Mouse (Mus musculus) kidney, embryonic 14.5 days (tissue): Measurements from ENCODE around the gene Tesk1. TPM values are rescaled to one million over a fixed set of nuclear protein-coding genes. Genes with fewer than 3 reads are reported as not detected.

Source experiments
- ATAC-seq: fragments of 200-750 bp; cut with Nextera tagmentation; 2 replicates; pipeline ENCODE4 v1.8.0; 2017; ENCODE audit warnings: moderate number of reproducible peaks, mild to moderate bottlenecking, moderate TSS enrichment, moderate library complexity; ENCODE audit not compliant: low FRiP score, low TSS enrichment
- H3K27ac ChIP-seq: fragments of 300-500 bp; sonication (generic); 2 replicates; pipeline ENCODE4 v1.5.1; 2014; ENCODE audit warnings: low read depth, mild to moderate bottlenecking, low read length, moderate library complexity, mixed read lengths
- H3K27me3 ChIP-seq: fragments of 300-500 bp; sonication (generic); 2 replicates; pipeline ENCODE4 v1.6.1; 2014; ENCODE audit warnings: mild to moderate bottlenecking, low read length; ENCODE audit not compliant: control insufficient read depth, insufficient read depth
- H3K36me3 ChIP-seq: fragments of 300-500 bp; sonication (generic); 2 replicates; pipeline ENCODE4 v1.6.1; 2014; ENCODE audit warnings: low read length, mixed read lengths; ENCODE audit not compliant: control insufficient read depth, insufficient read depth
- H3K4me1 ChIP-seq: fragments of 300-500 bp; sonication (generic); 2 replicates; pipeline ENCODE4 v1.6.1; 2014; ENCODE audit warnings: low read length, mixed read lengths; ENCODE audit not compliant: control insufficient read depth, insufficient read depth
- H3K4me2 ChIP-seq: fragments of 300-500 bp; sonication (generic); replicated peaks from 2 replicates; pipeline ENCODE4 v1.6.1; 2014; ENCODE audit warnings: low read depth, mild to moderate bottlenecking, low read length
- H3K4me3 ChIP-seq: fragments of 300-500 bp; sonication (generic); 2 replicates; pipeline ENCODE4 v1.5.1; 2014; ENCODE audit warnings: mild to moderate bottlenecking, low read length
- H3K9ac ChIP-seq: fragments of 300-500 bp; sonication (generic); 2 replicates; pipeline ENCODE4 v1.6.1; 2014; ENCODE audit warnings: low read depth, mild to moderate bottlenecking, low read length, moderate library complexity
- H3K9me3 ChIP-seq: fragments of 300-500 bp; sonication (generic); 2 replicates; pipeline ENCODE4 v1.6.1; 2016; ENCODE audit warnings: low read length; ENCODE audit not compliant: control insufficient read depth
- whole genome bisulfite sequencing: fragments of 180-500 bp; shearing (Covaris S2); extraction: QIAGEN DNeasy Blood & Tissue Kit; methylation state at CpG from one replicate; pipeline ENCODE4 v1.1.7; 2014; 5-methylcytosine and 5-hydroxymethylcytosine counted together
- polyA plus RNA-seq: library from polyadenylated mRNA; unstranded; fragments of >200 nt; fragmentation: Nextera tagmentation; extraction: Ambion mirVana; gene quantifications from 2 replicates; pipeline ENCODE4 v1.2.1, GENCODE M21; 2014

Tesk1 gene
- polyA plus RNA-seq, 1 experiment from 2014 or later = 14.9 TPM

DNA sequence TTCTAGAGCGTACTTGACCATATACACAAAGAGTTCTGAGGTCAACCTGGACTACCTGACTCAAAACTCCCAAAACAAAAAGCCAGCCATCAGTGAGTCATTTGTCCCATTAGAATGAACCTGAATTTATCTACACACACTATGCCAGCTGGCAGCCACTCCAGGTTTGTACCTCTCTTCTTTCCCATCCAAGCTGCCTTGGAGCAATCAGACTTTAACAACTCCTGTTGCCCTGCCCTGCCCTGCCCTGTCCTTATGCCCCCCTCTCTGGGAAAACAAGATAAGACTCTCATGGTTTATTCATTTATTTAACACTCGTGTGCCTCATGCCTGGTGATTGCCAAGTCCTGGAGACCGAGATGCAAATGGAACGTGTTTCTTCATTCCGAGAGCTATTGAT, 49.1 kb downstream of the Tesk1 start:
- Histone ChIP-seq H3K4me2 (no peak overlapping the region), H3K9me3 (no peaks in the 10 kb centered on the region), H3K4me1 (peaks cover 4% of the 10 kb centered on the region; the same call in 1 of the 2 replicates), H3K36me3 (peaks cover 1% of the 10 kb centered on the region; the same call in 1 of the 2 replicates), H3K9ac (no peak overlapping the region), H3K27ac (no peak overlapping the region), H3K27me3 (no peaks in the 10 kb centered on the region), H3K4me3 (no peak overlapping the region)
- no peak for ATAC-seq
- 82% methylated on average over 5 of the region's 5 CpGs for WGBS

DNA sequence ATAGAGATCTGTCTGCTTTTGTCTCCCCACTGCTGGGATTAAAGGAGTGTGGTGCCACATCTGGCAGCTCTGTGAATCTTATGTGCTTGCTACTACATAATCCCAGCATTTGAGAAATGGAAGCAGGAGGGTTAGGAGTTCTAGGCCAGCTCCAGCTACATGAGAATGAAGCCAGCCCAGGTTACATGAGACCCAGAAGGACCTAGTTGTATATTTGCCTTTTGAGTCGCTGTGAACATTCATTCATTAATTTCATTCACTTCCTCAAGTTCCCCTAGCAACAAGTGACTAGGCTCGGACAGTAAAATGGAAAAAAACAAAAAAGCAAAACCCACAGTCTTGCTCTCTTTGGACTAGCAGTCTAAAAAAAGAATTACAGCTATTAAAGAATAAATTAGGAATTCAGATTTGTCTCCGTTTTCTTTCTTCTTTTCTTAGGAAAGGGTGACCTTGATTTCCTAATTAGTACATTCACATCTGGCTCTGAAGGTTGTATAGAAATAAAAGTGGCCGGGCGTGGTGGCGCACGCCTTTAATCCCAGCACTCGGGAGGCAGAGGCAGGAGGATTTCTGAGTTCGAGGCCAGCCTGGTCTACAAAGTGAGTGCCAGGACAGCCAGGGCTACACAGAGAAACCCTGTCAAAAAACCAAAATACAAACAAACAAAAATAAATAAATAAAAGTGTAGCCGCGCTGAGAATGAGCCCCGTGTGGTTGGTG, 50.5 kb downstream of the Tesk1 start:
- H3K4me1 ChIP-seq = peaks cover 7% of the 10 kb centered on the region
- H3K4me2 ChIP-seq = peak overlapping the region; percentile 31
- peak overlapping the region; percentile 75 for H3K4me3 ChIP-seq
- no peak overlapping the region for H3K27ac ChIP-seq
- H3K27me3 ChIP-seq = no peaks in the 10 kb centered on the region
- H3K9me3 ChIP-seq = no peaks in the 10 kb centered on the region
- peaks cover 16% of the 10 kb centered on the region; the same call in 1 of the 2 replicates for H3K36me3 ChIP-seq
- no peak for ATAC-seq
- WGBS = 45% methylated on average over 12 of the region's 12 CpGs
- H3K9ac ChIP-seq = no peak overlapping the region

DNA sequence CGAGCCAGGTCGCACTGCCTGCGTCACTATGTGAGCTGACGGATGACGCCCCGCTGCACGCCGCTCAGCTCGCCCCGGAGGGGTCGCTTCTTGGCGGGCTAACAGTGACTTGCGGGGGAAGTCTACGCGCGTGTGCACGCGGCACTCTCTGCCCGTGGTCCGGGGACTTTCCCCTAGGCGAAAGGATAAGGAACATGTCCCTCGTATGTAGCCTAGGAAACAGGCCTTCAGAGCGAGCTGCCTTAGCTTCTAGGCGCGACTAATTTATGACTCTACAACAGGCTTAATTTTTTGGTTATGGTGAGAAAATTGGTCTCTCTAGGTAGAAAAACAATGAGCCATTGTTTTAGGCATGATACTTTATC, 51.1 kb downstream of the Tesk1 start, which contains the start of gene Ccdc107:
Gene Ccdc107 (plus strand): TSS at position 80 of the 365 bp plus-strand sequence.
- Histone ChIP-seq H3K4me3 (peak within 1 kb of the TSS; percentile 75), H3K27ac (peak within 1 kb of the TSS; percentile 80), H3K9me3 (no peaks in the 10 kb centered on the region), H3K9ac (peak within 1 kb of the TSS; percentile 81), H3K27me3 (no peaks in the 10 kb centered on the region), H3K4me1 (peaks cover 12% of the 10 kb centered on the region), H3K4me2 (peak within 1 kb of the TSS; percentile 81), H3K36me3 (peaks cover 18% of the 10 kb centered on the region; the same call in 1 of the 2 replicates)
- WGBS = under 1% methylated on average over 25 of the region's 25 CpGs
- peak; percentile 98 for ATAC-seq

DNA sequence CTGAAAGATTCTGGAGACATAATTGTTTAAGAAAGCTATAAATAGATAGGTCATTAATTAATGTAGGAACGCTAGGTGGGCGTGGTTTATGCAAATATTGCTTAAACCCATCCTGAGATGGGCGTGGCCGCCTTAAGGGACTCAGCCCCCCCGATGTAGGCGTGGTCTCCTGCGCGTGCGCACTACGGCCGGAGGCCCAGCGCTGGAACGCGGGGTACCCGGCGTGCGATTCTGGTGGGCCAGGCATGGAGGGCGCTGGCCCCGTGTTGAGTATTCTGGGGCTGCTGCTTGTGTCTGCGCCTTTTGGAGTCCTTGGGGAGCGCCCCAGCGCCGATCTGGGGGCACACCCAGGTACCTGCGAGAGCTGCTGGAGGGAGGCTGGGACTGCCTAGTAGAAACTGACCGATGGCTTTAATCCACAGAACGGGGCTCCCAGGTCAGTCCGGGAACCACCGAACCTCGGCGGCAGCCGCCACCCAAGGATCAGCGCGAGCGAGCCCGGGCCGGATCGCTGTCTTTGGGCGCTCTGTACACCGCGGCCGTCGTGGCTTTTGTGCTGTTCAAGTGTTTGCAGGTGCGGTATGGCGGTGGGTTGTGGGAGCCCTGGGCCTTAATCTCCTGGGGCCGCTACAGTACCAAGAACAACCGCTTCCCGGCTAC, 51.6 kb downstream of the Tesk1 start:
- peak overlapping the region; percentile 80 for H3K27ac ChIP-seq
- H3K4me3 ChIP-seq = peak overlapping the region; percentile 75
- H3K9ac ChIP-seq = peak overlapping the region; percentile 81
- H3K4me1 ChIP-seq = peaks cover 15% of the 10 kb centered on the region
- peaks cover 18% of the 10 kb centered on the region; the same call in 1 of the 2 replicates for H3K36me3 ChIP-seq
- H3K4me2 ChIP-seq = peak overlapping the region; percentile 81
- no peaks in the 10 kb centered on the region for H3K9me3 ChIP-seq
- H3K27me3 ChIP-seq = no peaks in the 10 kb centered on the region
- WGBS = under 1% methylated on average over 47 of the region's 47 CpGs
- ATAC-seq = peak; percentile 90

DNA sequence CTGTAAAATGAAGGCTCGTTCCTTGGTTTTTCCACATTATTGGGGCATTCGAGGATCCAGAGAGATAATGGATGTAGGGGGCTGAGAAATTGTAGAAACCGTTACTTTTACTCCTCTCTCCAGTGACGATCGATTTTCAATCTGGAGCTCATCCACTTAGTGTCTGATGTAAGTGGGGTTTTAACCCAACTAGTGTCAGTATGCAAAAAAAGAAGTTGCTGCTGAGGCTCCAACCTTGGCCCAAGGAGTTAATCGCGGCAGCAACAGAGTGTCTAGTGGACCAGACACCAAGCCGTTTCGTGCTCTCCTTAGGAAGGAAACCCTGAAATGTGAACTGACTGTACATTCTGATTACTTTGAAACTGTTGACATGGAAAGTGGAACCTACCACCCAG, 52.1 kb downstream of the Tesk1 start:
- Histone ChIP-seq H3K36me3 (peaks cover 18% of the 10 kb centered on the region; the same call in 1 of the 2 replicates), H3K27me3 (no peaks in the 10 kb centered on the region), H3K27ac (peak overlapping the region; percentile 80; the same call in 1 of the 2 replicates), H3K9me3 (no peaks in the 10 kb centered on the region), H3K4me1 (peaks cover 19% of the 10 kb centered on the region), H3K4me3 (peak overlapping the region; percentile 75), H3K4me2 (peak overlapping the region; percentile 81), H3K9ac (peak overlapping the region; percentile 81)
- 3% methylated on average over 9 of the region's 9 CpGs for WGBS
- ATAC-seq = no peak

DNA sequence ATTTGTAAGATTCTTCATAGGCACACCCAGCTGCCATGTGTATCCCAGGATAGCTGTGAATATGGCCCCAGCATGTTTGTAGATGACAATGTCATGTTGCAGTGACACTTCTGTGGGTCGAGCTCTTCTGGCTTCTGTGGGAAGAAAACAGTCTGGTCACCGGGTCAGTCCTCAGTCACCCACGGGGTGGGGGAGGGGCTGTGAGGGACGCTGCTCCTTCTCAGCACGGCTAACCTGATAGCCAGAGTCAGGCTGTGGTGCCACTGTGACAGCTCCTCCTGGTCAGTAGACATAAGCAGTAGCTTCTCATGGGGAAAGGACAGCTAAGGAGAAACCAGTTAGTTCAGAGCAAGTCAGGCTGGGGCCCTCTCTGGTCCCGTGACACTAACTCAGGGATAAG, 54.8 kb downstream of the Tesk1 start:
- no peak overlapping the region for H3K9ac ChIP-seq
- WGBS = 51% methylated on average over 6 of the region's 6 CpGs
- peaks cover 19% of the 10 kb centered on the region for H3K4me1 ChIP-seq

DNA sequence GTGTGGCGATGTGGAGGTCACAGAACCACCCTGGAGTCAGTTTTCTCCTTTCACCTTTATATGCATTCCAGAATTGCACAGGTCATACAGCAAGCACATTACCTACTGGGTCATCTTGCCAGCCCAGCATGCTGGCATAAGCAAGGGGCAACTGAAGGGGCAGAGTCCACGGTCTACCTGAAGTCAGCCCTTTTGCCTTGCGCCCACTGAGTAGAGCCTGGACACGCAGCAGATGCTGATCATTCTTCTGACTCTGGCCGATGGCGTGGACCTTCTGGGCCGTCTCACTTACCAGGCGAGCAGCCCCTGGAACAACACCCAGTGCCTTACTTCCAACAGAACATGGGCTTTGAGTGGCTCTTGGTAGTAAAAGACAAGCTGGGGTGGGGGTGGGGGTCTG, 55.7 kb downstream of the Tesk1 start:
- Histone ChIP-seq H3K27ac (no peak overlapping the region), H3K9ac (no peak overlapping the region)

More for the DNA sequence above, 54.8 kb downstream of the Tesk1 start:
- no peak overlapping the region for H3K4me2 ChIP-seq
- no peak for ATAC-seq
- H3K9me3 ChIP-seq = no peaks in the 10 kb centered on the region
- no peaks in the 10 kb centered on the region for H3K27me3 ChIP-seq
- no peak overlapping the region for H3K4me3 ChIP-seq
- H3K27ac ChIP-seq = no peak overlapping the region
- H3K36me3 ChIP-seq = peaks cover 18% of the 10 kb centered on the region; the same call in 1 of the 2 replicates

More for the DNA sequence above, 55.7 kb downstream of the Tesk1 start:
- Histone ChIP-seq H3K36me3 (peaks cover 18% of the 10 kb centered on the region; the same call in 1 of the 2 replicates), H3K4me1 (peaks cover 19% of the 10 kb centered on the region), H3K27me3 (no peaks in the 10 kb centered on the region), H3K4me2 (no peak overlapping the region; the same call in 1 of the 2 replicates), H3K9me3 (no peaks in the 10 kb centered on the region), H3K4me3 (no peak overlapping the region)
- WGBS = 92% methylated on average over 8 of the region's 8 CpGs
- no peak for ATAC-seq
